Mouse (Mus musculus): Measurements from ENCODE around the gene Mrto4. TPM values are rescaled to one million over a fixed set of nuclear protein-coding genes. Genes with fewer than 3 reads are reported as not detected.
A peak's percentile ranks its signal among the peaks of the same experiment; 100 is the strongest.

Gene Mrto4
- polyA plus RNA-seq, 1 experiment from 2014 or later: 139 TPM

DNA sequence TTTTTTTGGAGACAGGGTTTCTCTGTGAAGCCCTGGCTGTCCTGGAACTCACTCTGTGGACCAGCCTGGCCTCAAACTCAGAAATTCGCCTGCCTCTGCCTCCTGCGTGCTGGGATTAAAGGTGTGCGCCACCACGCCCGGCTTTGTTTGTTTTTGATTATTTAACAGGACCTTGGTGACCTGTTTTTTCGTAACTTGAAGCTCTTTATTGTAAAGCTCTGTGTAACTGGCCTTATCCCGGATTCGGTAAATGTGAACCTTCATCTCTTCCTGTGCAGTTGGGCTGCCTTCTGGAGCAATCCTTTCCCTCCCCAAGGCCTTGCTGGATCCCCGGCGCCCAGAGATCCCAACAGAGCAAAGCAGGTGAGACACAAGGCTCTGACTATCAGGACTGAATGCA lies 21.2 kb upstream of the Mrto4 start:
- H3K4me3 ChIP-seq (replicated peaks): no peak overlapping the region
- H3K4me1 ChIP-seq (replicated peaks): no peaks in the 10 kb centered on the region
- peaks cover 97% of the 10 kb centered on the region for H3K36me3 ChIP-seq
- WGBS: 90% methylated on average over 10 of the region's 10 CpGs
- no peak for ATAC-seq (ENCODE audit: insufficient number of reproducible peaks, insufficient read depth, low FRiP score, low TSS enrichment, low read depth)
- H3K9ac ChIP-seq (replicated peaks): no peak overlapping the region
- no peaks in the 10 kb centered on the region for H3K27me3 ChIP-seq
- H3K4me2 ChIP-seq: no peak overlapping the region
- no peak overlapping the region for H3K27ac ChIP-seq
- H3K9me3 ChIP-seq: no peaks in the 10 kb centered on the region

DNA sequence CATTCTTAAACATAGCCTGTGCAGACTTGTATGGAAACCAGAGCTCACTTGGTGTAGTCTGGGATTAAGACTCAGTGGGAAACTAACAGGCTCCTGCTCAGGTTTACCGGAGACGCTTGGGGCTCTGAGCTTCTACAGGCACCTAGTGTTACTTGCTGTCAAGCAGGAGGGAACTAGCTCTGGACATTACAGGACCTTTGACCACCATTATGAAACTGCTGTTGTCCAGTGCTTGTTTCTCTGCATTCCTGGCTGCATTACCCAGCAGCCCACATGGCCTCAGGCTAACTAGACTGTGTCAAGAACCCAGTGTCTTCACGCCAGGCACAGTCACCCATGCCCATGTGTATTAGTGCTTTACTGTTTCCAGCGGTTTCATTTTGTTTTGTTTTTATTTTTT lies 20.8 kb upstream of the Mrto4 start:
- no peaks in the 10 kb centered on the region for H3K27me3 ChIP-seq
- H3K9me3 ChIP-seq: no peaks in the 10 kb centered on the region
- H3K9ac ChIP-seq (replicated peaks): no peak overlapping the region
- H3K4me1 ChIP-seq (replicated peaks): no peaks in the 10 kb centered on the region
- H3K27ac ChIP-seq: no peak overlapping the region
- no peak overlapping the region for H3K4me3 ChIP-seq (replicated peaks)
- ATAC-seq (ENCODE audit: insufficient number of reproducible peaks, insufficient read depth, low FRiP score, low TSS enrichment, low read depth): no peak
- H3K36me3 ChIP-seq: peaks cover 97% of the 10 kb centered on the region
- no peak overlapping the region for H3K4me2 ChIP-seq
- 88% methylated on average over 4 of the region's 4 CpGs for WGBS

DNA sequence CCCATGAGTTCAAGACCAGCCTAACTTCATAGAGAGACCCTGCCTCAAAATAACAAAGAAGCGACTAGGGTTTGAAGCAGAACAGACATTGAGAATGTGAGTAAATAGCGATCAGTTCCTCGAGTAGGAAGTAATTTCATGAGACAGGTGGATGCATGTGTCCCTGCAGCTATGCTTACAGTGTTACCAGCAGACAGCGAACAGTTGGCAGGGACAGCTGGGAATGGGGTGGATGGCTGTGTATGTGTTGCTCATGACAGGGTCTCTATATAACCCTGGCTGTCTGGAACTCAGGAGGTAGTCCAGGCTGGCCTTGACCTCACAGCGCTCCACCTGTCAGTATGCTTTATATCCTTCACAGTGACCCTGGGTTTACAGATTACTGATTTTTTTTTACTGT lies 15.7 kb upstream of the Mrto4 start:
- H3K27me3 ChIP-seq: no peaks in the 10 kb centered on the region
- H3K9ac ChIP-seq (replicated peaks): no peak overlapping the region
- H3K4me2 ChIP-seq: no peak overlapping the region
- H3K4me1 ChIP-seq (replicated peaks): no peaks in the 10 kb centered on the region
- no peak overlapping the region for H3K27ac ChIP-seq
- no peaks in the 10 kb centered on the region for H3K9me3 ChIP-seq
- no peak for ATAC-seq (ENCODE audit: insufficient number of reproducible peaks, insufficient read depth, low FRiP score, low TSS enrichment, low read depth)
- peaks cover 99% of the 10 kb centered on the region for H3K36me3 ChIP-seq
- WGBS: 90% methylated on average over 5 of the region's 5 CpGs
- H3K4me3 ChIP-seq (replicated peaks): no peak overlapping the region

- Histone ChIP-seq H3K4me1 (replicated peaks) (no peaks in the 10 kb centered on the region), H3K4me2 (no peak overlapping the region), H3K36me3 (peaks cover 99% of the 10 kb centered on the region), H3K27ac (no peak overlapping the region), H3K9ac (replicated peaks) (no peak overlapping the region), H3K9me3 (no peaks in the 10 kb centered on the region), H3K27me3 (no peaks in the 10 kb centered on the region), H3K4me3 (replicated peaks) (no peak overlapping the region)
- no peak for ATAC-seq (ENCODE audit: insufficient number of reproducible peaks, insufficient read depth, low FRiP score, low TSS enrichment, low read depth)
- WGBS: 96% methylated on average over 3 of the region's 3 CpGs
Measured at GRCm38 (mm10) chr4:139367336-139367735, 15.0 kb upstream of the Mrto4 start.

DNA sequence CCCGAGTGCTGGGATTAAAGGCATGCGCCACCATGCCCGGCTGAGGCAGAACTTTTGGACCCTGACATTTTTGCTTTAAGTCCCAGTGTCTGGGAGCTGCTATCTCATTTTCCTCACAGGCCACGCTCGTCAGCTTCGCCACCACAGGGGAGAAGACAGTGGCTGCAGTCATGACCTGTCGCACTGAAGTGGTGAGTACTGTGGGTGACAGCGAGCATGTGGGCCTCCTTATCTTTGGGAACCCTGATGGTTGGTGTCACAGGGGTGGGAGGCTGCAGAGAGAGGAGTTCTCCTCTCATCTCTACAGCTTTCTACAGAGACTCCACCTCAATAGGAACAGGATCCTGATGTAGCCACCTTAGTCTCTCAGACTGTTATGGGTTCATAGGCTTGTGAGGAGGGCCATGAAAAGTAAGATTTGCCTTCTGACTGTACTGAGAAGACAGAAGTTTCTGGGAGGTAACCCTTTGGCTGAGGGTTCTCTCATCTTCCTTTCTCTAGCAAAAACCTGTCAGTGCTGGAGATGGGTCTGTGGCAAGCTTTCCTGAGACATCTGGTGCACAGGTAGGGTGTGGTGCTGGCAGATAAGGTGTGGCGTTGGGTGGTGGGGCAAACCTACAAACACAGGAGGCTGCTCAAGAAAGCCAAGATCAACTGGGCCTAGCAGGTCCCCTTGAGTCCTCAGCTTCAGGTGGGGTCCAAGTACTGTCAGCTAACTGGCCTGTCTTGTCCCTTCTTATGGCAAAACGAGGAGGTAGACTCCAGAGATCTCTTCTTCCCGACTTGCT lies 8.6 kb upstream of the Mrto4 start:
- Histone ChIP-seq H3K4me3 (replicated peaks) (no peak overlapping the region), H3K36me3 (peaks cover 98% of the 10 kb centered on the region), H3K27me3 (no peaks in the 10 kb centered on the region), H3K9ac (replicated peaks) (no peak overlapping the region), H3K27ac (no peak overlapping the region), H3K4me1 (replicated peaks) (no peaks in the 10 kb centered on the region), H3K4me2 (no peak overlapping the region), H3K9me3 (no peaks in the 10 kb centered on the region)
- ATAC-seq (ENCODE audit: insufficient number of reproducible peaks, insufficient read depth, low FRiP score, low TSS enrichment, low read depth): no peak
- 92% methylated on average over 11 of the region's 11 CpGs for WGBS

GRCm38 (mm10) chr4:139357211-139357610 lies 4.8 kb upstream of the Mrto4 start:
- H3K27ac ChIP-seq: no peak overlapping the region
- peaks cover 9% of the 10 kb centered on the region; the same call in 1 of the 2 replicates for H3K4me1 ChIP-seq (replicated peaks)
- ATAC-seq (ENCODE audit: insufficient number of reproducible peaks, insufficient read depth, low FRiP score, low TSS enrichment, low read depth): no peak
- peaks cover 80% of the 10 kb centered on the region for H3K36me3 ChIP-seq
- H3K27me3 ChIP-seq: no peaks in the 10 kb centered on the region
- no peak overlapping the region for H3K4me3 ChIP-seq (replicated peaks)
- no peak overlapping the region for H3K9ac ChIP-seq (replicated peaks)
- no peak overlapping the region for H3K4me2 ChIP-seq
- WGBS: 95% methylated on average over 3 of the region's 3 CpGs
- no peaks in the 10 kb centered on the region for H3K9me3 ChIP-seq

DNA sequence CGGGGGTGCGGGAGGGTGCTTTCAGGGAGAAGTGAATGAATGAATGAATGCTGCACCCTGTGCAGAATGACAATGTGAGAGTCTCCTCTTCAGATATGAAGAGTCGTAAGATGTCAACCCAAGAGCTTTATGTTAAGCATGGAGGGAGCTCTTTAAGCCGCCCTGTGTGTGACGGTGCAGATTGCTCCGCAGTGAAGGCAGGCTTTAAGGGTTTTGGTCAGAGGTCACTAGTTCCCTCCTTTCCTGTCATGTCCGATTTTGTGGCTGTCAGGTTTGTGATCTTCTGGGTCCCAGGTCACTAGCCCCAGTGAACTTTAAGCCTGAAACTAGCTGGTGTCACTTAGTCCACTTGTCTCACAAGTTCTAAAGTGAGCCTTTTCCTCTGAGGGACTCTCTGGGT lies 456 bp upstream of the Mrto4 start:
- Histone ChIP-seq H3K27ac (peak overlapping the region; percentile 95; the same call in 1 of the 2 replicates), H3K4me3 (replicated peaks) (peak overlapping the region; percentile 80), H3K27me3 (no peaks in the 10 kb centered on the region), H3K9ac (replicated peaks) (peak overlapping the region; percentile 88), H3K4me1 (replicated peaks) (peaks cover 22% of the 10 kb centered on the region), H3K9me3 (no peaks in the 10 kb centered on the region), H3K36me3 (peaks cover 62% of the 10 kb centered on the region), H3K4me2 (peak overlapping the region; percentile 99)
- ATAC-seq (ENCODE audit: insufficient number of reproducible peaks, insufficient read depth, low FRiP score, low TSS enrichment, low read depth): peak; percentile 9; the same call in 1 of the 2 replicates
- WGBS: under 1% methylated on average over 7 of the region's 7 CpGs

- peaks cover 55% of the 10 kb centered on the region for H3K36me3 ChIP-seq
- no peak overlapping the region for H3K9ac ChIP-seq (replicated peaks)
- H3K9me3 ChIP-seq: no peaks in the 10 kb centered on the region
- H3K4me2 ChIP-seq: no peak overlapping the region
- H3K4me3 ChIP-seq (replicated peaks): no peak overlapping the region
- 79% methylated on average over 23 of the region's 23 CpGs for WGBS
- ATAC-seq (ENCODE audit: insufficient number of reproducible peaks, insufficient read depth, low FRiP score, low TSS enrichment, low read depth): no peak
- H3K27me3 ChIP-seq: no peaks in the 10 kb centered on the region
- H3K4me1 ChIP-seq (replicated peaks): peaks cover 2% of the 10 kb centered on the region; the same call in 1 of the 2 replicates
- H3K27ac ChIP-seq: no peak overlapping the region
Measured at GRCm38 (mm10) chr4:139345416-139346019, 6.9 kb downstream of the Mrto4 start.

DNA sequence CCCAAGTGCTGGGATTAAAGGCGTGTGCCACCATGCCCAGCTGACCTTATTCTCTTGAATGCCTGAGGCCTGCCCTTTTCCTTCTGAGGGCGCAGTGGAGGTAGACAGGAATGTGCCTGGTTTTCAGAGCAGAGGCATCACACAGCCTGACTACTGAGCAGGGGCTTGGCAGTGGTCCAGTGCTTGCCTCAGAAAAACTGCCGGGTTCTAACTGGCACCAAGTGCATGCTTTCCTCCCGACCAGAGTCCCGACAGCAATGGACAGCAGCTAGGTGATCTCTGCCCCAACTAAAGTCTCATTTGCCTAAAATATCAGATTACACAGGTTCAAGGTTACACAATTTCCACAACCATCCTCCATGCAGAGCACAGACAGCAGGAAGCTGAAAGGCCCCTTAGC lies 8.7 kb downstream of the Mrto4 start:
- Histone ChIP-seq H3K4me1 (replicated peaks) (no peaks in the 10 kb centered on the region), H3K4me3 (replicated peaks) (no peak overlapping the region), H3K9ac (replicated peaks) (no peak overlapping the region), H3K27me3 (no peaks in the 10 kb centered on the region), H3K9me3 (no peaks in the 10 kb centered on the region), H3K36me3 (peaks cover 38% of the 10 kb centered on the region), H3K4me2 (no peak overlapping the region), H3K27ac (no peak overlapping the region)
- 80% methylated on average over 5 of the region's 5 CpGs for WGBS
- ATAC-seq (ENCODE audit: insufficient number of reproducible peaks, insufficient read depth, low FRiP score, low TSS enrichment, low read depth): no peak

- peaks cover 17% of the 10 kb centered on the region for H3K27me3 ChIP-seq
- H3K9me3 ChIP-seq: no peaks in the 10 kb centered on the region
- H3K4me2 ChIP-seq: no peak overlapping the region
- 85% methylated on average over 7 of the region's 7 CpGs for WGBS
- no peak overlapping the region for H3K27ac ChIP-seq
- peaks cover 18% of the 10 kb centered on the region for H3K36me3 ChIP-seq
- no peaks in the 10 kb centered on the region for H3K4me1 ChIP-seq (replicated peaks)
- H3K4me3 ChIP-seq (replicated peaks): no peak overlapping the region
- ATAC-seq (ENCODE audit: insufficient number of reproducible peaks, insufficient read depth, low FRiP score, low TSS enrichment, low read depth): no peak
- H3K9ac ChIP-seq (replicated peaks): no peak overlapping the region
Measured at GRCm38 (mm10) chr4:139341556-139342233, 10.7 kb downstream of the Mrto4 start.

DNA sequence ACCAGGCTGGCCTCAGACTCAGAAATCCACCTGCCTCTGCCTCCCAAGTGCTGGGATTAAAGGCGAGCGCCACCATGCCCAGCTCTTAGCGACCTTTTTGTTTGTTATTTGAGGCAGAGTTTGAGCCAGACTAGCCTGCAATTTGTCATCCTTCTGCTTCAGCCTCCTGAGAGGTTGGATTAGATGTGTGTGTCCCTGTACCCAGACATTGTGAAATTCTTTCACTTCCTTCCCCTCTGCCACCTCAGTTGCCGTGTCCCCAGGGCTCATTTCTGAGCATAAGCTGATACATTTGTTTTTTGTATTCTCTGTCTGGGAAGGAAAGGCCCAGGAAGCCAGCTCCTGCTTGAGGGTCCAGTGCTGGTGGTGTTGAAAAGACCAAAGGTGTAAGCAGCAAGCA lies 11.5 kb downstream of the Mrto4 start:
- no peak overlapping the region for H3K27ac ChIP-seq
- WGBS: 87% methylated on average over 4 of the region's 4 CpGs
- H3K9ac ChIP-seq (replicated peaks): no peak overlapping the region

More for the DNA sequence above, 11.5 kb downstream of the Mrto4 start:
- Histone ChIP-seq H3K36me3 (peaks cover 10% of the 10 kb centered on the region), H3K4me3 (replicated peaks) (no peak overlapping the region), H3K4me1 (replicated peaks) (no peaks in the 10 kb centered on the region), H3K4me2 (no peak overlapping the region), H3K9me3 (no peaks in the 10 kb centered on the region), H3K27me3 (peaks cover 20% of the 10 kb centered on the region)
- ATAC-seq (ENCODE audit: insufficient number of reproducible peaks, insufficient read depth, low FRiP score, low TSS enrichment, low read depth): no peak

Data from limb, embryonic 12.5 days (tissue).